In genomic region chr16:71197523-71197922, GRCm38 (mm10) we compare ENCODE assay signal across 14 mouse cellular contexts.
A peak's percentile ranks its signal among the peaks of the same experiment; 100 is the strongest.
DNase-seq lines count a peak whose midpoint lies in the region; ATAC-seq lines count a peak whose summit lies in the region.
"Had no signal": no experiment of that assay in that cellular context is flagged by ENCODE, and none has a peak within 500 bp of the region (broad histone marks: within the 10 kb centered on the region; RNA-seq: fewer than 3 reads in every experiment).

No protein-coding gene starts in this region.

- peak; percentile 90 for ATAC-seq in frontal cortex, adult (ENCODE audit: low TSS enrichment)
- ATAC-seq: forebrain, embryonic 16.5 days had no signal

- intact Hi-C loops in left cerebral cortex, postnatal 10 days (cut with DNase I): loop anchor here (10.0 kb wide), 1 partner anchor 323 kb away; no protein-coding TSS in a partner anchor

- no peak for DNase-seq in frontal cortex, postnatal 25 days (ENCODE audit: low spot score in 2 of 2)
- peak; percentile 18 to 45 for DNase-seq in left cerebral cortex, postnatal 10 days (ENCODE audit: extremely low spot score in 1 of 2, low spot score in 2 of 2)
- no peak for DNase-seq in left cerebral cortex, adult 8-10 months (ENCODE audit: low spot score in 2 of 2)
- DNase-seq in embryo, embryonic 10.5 days (ENCODE audit: low spot score): peak; percentile 21
- DNase-seq in right cerebral cortex, postnatal 10 days (ENCODE audit: low spot score in 2 of 2): peak; percentile 66 to 67
- DNase-seq in MN1 (ENCODE audit: low spot score): no peak
- DNase-seq in liver: no peak
- DNase-seq: heart, adult 18-20 months; kidney, postnatal 14 days; lung, adult 2 months; spleen, adult 18-20 months; thymus, postnatal 4 days had no signal

Comparison
In these comparisons a context has a peak if more than half of its experiments do, and no peak if none do; other contexts are left out.
1. DNase-seq: peak in left cerebral cortex, postnatal 10 days (2 of 2), embryo, embryonic 10.5 days (single experiment) and right cerebral cortex, postnatal 10 days (2 of 2); none in frontal cortex, postnatal 25 days (0 of 2), left cerebral cortex, adult 8-10 months (0 of 2), MN1 (single experiment) and liver (single experiment).